Mouse (Mus musculus): ENCODE data around the gene Zfp809.

- TF ChIP-seq MAFK (IDR thresholded peaks at IDR 0.05; ENCODE audit: insufficient read depth, low read depth, low read length) (no peak), HCFC1 (IDR thresholded peaks at IDR 0.05; ENCODE audit: borderline replicate concordance, insufficient read depth, low read length) (no peak), ZNF384 (IDR thresholded peaks at IDR 0.05; ENCODE audit: low read depth, low read length) (no peak), CHD2 (IDR thresholded peaks at IDR 0.05; ENCODE audit: low read depth, low read length) (no peak)
Measured at GRCm38 (mm10) chr9:22278733-22279132, 53.2 kb downstream of the Zfp809 start.
